Mouse (Mus musculus) left cerebral cortex, adult 2 months (tissue): ENCODE measurements around the gene Pnma3. TPM values are rescaled to one million over a fixed set of nuclear protein-coding genes. Genes with fewer than 3 reads are reported as not detected.

Experiments used
- total RNA-seq, 2 experiments: library from RNA; stranded (reverse); gene quantifications; 2 replicates each; pipeline ENCODE4 v1.2.3; 2021

The Pnma3 gene
- total RNA-seq, 2 experiments from 2014 or later: 14.4 to 16.3 TPM

Other genes with a start within 250 kb of the Pnma3 start
- 1 to 10 TPM; 1.1 to 1.9 TPM for gene Gabrq, start 239.6 kb upstream of the Pnma3 start, total RNA-seq
- gene Cetn2, start 146.4 kb upstream of the Pnma3 start, total RNA-seq: 10 to 100 TPM; 51.0 to 52.9 TPM
- gene Nsdhl, start 146.2 kb upstream of the Pnma3 start, total RNA-seq: 10 to 100 TPM; 20.3 to 23.2 TPM
- gene Zfp185, start 77.4 kb upstream of the Pnma3 start, total RNA-seq: under 1 TPM; 0.37 to 0.84 TPM
- under 1 TPM; 0.21 to 0.25 TPM for gene Pnma5, start 27.7 kb upstream of the Pnma3 start, total RNA-seq
- 1 to 10 TPM in 1 of 2 experiments, not detected in 1; 1.0 TPM for gene Xlr4a, start 17.7 kb downstream of the Pnma3 start, total RNA-seq
- 1 to 10 TPM; 1.4 to 3.3 TPM for gene Xlr3a, start 32.3 kb downstream of the Pnma3 start, total RNA-seq
- gene Gm14685, start 52.3 kb downstream of the Pnma3 start, total RNA-seq: 1 to 10 TPM in 1 of 2 experiments, under 1 TPM in 1; 0.93 to 2.7 TPM
- not detected for gene Xlr5b, start 84.0 kb downstream of the Pnma3 start, total RNA-seq
- gene DXBay18, start 84.7 kb downstream of the Pnma3 start, total RNA-seq: under 1 TPM in 1 of 2 experiments, not detected in 1; 0.63 TPM
- not detected for gene Spin2d, start 112.2 kb downstream of the Pnma3 start, total RNA-seq
- gene Xlr3b, start 127.4 kb downstream of the Pnma3 start, total RNA-seq: 1 to 10 TPM in 1 of 2 experiments, under 1 TPM in 1; 0.26 to 8.9 TPM
- 1 to 10 TPM in 1 of 2 experiments, not detected in 1; 2.0 TPM for gene Xlr4b, start 149.5 kb downstream of the Pnma3 start, total RNA-seq
- 10 to 100 TPM; 16.3 to 18.6 TPM for gene F8a, start 163.5 kb downstream of the Pnma3 start, total RNA-seq
- not detected for gene Xlr4c, start 178.3 kb downstream of the Pnma3 start, total RNA-seq
- not detected for gene Xlr3c, start 200.6 kb downstream of the Pnma3 start, total RNA-seq
- gene Xlr5a, start 228.2 kb downstream of the Pnma3 start, total RNA-seq: not detected
- not detected for gene Xlr5c, start 228.2 kb downstream of the Pnma3 start, total RNA-seq